Mouse (Mus musculus): ENCODE results near the gene Slc22a1. TPM values are rescaled to one million over a fixed set of nuclear protein-coding genes. Genes with fewer than 3 reads are reported as not detected.

Gene Slc22a1
- total RNA-seq, 1 experiment: 0.18 TPM

DNA sequence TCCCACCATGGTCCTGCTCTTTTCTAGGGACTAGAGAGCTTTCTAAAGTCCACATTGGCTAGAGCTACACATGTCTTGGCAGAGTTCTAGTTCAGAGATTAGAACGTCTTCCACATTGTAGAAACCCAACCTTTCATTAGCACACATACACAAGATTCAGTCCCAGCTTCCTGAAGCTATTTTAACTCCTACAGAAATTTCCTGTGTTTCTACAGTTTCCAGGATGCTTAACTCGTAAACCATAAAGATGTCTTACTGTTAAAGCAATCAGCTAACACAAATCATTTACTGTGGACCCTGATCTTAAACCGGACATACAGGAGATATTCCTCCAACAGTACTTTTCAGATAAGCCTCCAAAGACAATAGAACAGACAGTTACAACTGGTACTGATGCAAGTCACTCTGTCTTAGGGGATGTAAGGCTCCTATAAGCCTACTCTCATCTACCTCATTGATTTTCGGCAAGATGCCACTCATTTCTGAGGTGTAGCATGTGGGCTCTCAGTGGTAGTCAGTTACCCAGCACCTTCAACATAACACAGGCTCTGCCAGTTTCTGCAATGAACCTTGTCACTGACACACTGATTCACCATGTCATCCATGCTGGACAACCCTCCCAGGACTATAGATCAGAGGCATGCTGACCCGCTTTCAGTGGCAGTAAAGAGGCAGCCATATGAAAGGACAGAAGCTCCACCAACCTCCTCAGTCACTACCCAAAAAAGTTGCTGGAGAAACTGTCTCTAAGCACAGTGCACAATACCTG, 45.7 kb upstream of the Slc22a1 start:
- H3K4me3 ChIP-seq (ENCODE audit: insufficient read depth in 1 of 2, low read depth in 1 of 2, low read length in 2 of 2, poor library complexity in 1 of 2, severe bottlenecking in 1 of 2): no peak overlapping the region
- no peaks in the 10 kb centered on the region for H3K9me3 ChIP-seq (ENCODE audit: control insufficient read depth, insufficient read depth, low read depth, low read length)
- TF ChIP-seq ZNF384 (IDR thresholded peaks at IDR 0.05; ENCODE audit: low read depth, low read length) (no peak), HCFC1 (IDR thresholded peaks at IDR 0.05; ENCODE audit: borderline replicate concordance, insufficient read depth, low read length) (no peak), MAFK (IDR thresholded peaks at IDR 0.05; ENCODE audit: insufficient read depth, low read depth, low read length) (no peak), CHD2 (IDR thresholded peaks at IDR 0.05; ENCODE audit: low read depth, low read length) (no peak), ZC3H11A (IDR thresholded peaks at IDR 0.05; ENCODE audit: borderline replicate concordance, low read depth, low read length) (no peak)
- no peaks in the 10 kb centered on the region for H3K4me1 ChIP-seq (ENCODE audit: control insufficient read depth in 2 of 2, insufficient read depth in 2 of 2, low read length in 2 of 2, poor library complexity in 1 of 2)
- peaks cover 20% of the 10 kb centered on the region; the same call in 1 of the 2 replicates for H3K36me3 ChIP-seq (ENCODE audit: control insufficient read depth, insufficient read depth, low read length, poor library complexity, severe bottlenecking)
- DNase-seq (ENCODE audit: low read depth, low spot score): no peak
- in situ Hi-C loops (cut with MboI; ENCODE audit: low sequenced_read_pairs in 2 of 2, unreplicated experiment in 2 of 2): no loop called here
- H3K9ac ChIP-seq (ENCODE audit: insufficient read depth, low read depth, low read length, poor library complexity, severe bottlenecking): no peak overlapping the region
- H3K27ac ChIP-seq (ENCODE audit: insufficient read depth, low read depth, low read length, poor library complexity, severe bottlenecking): no peak overlapping the region

DNA sequence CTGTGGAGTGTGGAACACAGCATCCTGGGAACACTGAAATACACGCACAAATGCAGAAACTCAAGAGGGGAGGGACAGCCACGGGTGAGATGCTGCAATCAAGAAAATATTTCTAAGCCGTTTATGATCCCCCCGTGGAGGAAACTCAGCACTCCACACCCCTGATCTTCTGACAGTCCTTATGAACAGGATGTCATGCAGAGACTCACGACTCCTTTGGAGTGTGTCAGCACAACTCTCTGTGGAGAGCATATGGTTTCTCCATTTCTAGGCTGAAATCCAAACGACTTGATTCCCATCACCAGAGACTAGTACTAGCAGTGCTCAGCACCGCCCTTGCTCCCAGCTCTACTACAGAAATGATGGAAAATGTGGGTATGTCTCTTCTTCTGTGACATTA, 42.6 kb upstream of the Slc22a1 start:
- Histone ChIP-seq H3K9me3 (ENCODE audit: control insufficient read depth, insufficient read depth, low read depth, low read length) (no peaks in the 10 kb centered on the region), H3K27ac (ENCODE audit: insufficient read depth, low read depth, low read length, poor library complexity, severe bottlenecking) (no peak overlapping the region), H3K4me1 (ENCODE audit: control insufficient read depth in 2 of 2, insufficient read depth in 2 of 2, low read length in 2 of 2, poor library complexity in 1 of 2) (no peaks in the 10 kb centered on the region), H3K9ac (ENCODE audit: insufficient read depth, low read depth, low read length, poor library complexity, severe bottlenecking) (no peak overlapping the region), H3K4me3 (ENCODE audit: insufficient read depth in 1 of 2, low read depth in 1 of 2, low read length in 2 of 2, poor library complexity in 1 of 2, severe bottlenecking in 1 of 2) (no peak overlapping the region), H3K36me3 (ENCODE audit: control insufficient read depth, insufficient read depth, low read length, poor library complexity, severe bottlenecking) (peaks cover 34% of the 10 kb centered on the region)
- DNase-seq (ENCODE audit: low read depth, low spot score): no peak
- TF ChIP-seq MAFK (IDR thresholded peaks at IDR 0.05; ENCODE audit: insufficient read depth, low read depth, low read length) (no peak), ZC3H11A (IDR thresholded peaks at IDR 0.05; ENCODE audit: borderline replicate concordance, low read depth, low read length) (no peak), HCFC1 (IDR thresholded peaks at IDR 0.05; ENCODE audit: borderline replicate concordance, insufficient read depth, low read length) (no peak), ZNF384 (IDR thresholded peaks at IDR 0.05; ENCODE audit: low read depth, low read length) (no peak), CHD2 (IDR thresholded peaks at IDR 0.05; ENCODE audit: low read depth, low read length) (no peak)
- in situ Hi-C loops (cut with MboI; ENCODE audit: low sequenced_read_pairs in 2 of 2, unreplicated experiment in 2 of 2): no loop called here

DNA sequence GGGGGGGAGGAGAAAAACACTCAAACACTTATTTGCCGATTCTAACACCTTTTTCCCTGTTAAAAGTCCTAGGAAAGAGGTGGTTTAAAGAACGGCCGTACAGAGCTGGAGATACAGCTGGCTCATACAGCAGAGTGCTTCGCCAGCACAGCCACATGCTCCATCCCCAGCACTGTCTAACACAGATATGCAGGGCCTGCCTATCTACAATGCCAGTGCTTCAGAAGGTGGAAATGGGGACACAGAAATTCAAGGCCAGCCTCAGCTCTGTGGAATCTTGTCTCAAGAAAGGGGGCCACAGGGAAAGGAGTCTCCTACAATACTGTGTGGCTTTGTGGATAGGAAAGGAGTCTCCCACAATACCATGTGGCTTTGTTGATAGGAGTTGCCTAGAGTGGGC, 41.8 kb upstream of the Slc22a1 start:
- H3K27ac ChIP-seq (ENCODE audit: insufficient read depth, low read depth, low read length, poor library complexity, severe bottlenecking): no peak overlapping the region
- H3K4me1 ChIP-seq (ENCODE audit: control insufficient read depth in 2 of 2, insufficient read depth in 2 of 2, low read length in 2 of 2, poor library complexity in 1 of 2): no peaks in the 10 kb centered on the region
- no peak overlapping the region for H3K9ac ChIP-seq (ENCODE audit: insufficient read depth, low read depth, low read length, poor library complexity, severe bottlenecking)
- peaks cover 34% of the 10 kb centered on the region for H3K36me3 ChIP-seq (ENCODE audit: control insufficient read depth, insufficient read depth, low read length, poor library complexity, severe bottlenecking)
- DNase-seq (ENCODE audit: low read depth, low spot score): no peak
- in situ Hi-C loops (cut with MboI; ENCODE audit: low sequenced_read_pairs in 2 of 2, unreplicated experiment in 2 of 2): no loop called here
- no peak overlapping the region for H3K4me3 ChIP-seq (ENCODE audit: insufficient read depth in 1 of 2, low read depth in 1 of 2, low read length in 2 of 2, poor library complexity in 1 of 2, severe bottlenecking in 1 of 2)
- TF ChIP-seq CHD2 (IDR thresholded peaks at IDR 0.05; ENCODE audit: low read depth, low read length): no peak
- no peak for TF ChIP-seq HCFC1 (IDR thresholded peaks at IDR 0.05; ENCODE audit: borderline replicate concordance, insufficient read depth, low read length)
- TF ChIP-seq MAFK (IDR thresholded peaks at IDR 0.05; ENCODE audit: insufficient read depth, low read depth, low read length): no peak
- no peak for TF ChIP-seq ZC3H11A (IDR thresholded peaks at IDR 0.05; ENCODE audit: borderline replicate concordance, low read depth, low read length)
- no peak for TF ChIP-seq ZNF384 (IDR thresholded peaks at IDR 0.05; ENCODE audit: low read depth, low read length)
- no peaks in the 10 kb centered on the region for H3K9me3 ChIP-seq (ENCODE audit: control insufficient read depth, insufficient read depth, low read depth, low read length)

DNA sequence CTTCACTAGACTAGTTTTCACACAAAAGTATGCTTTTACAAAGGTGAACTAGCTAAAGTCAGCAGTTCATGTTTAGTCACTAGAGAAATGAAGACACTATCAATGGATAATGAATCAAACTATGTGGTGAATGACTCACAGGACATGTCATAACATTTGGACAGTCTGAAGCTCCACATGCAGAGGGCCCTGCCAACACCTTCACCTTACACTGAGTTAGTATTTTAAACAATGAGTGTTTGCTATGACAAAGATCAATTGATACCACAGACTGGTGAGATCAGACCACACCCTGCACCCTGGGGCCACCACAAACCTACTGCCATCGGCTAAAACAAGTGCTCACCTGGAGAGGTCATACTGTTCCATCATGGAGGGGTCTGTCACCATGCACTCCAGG, 39.4 kb upstream of the Slc22a1 start:
- peaks cover 39% of the 10 kb centered on the region for H3K36me3 ChIP-seq (ENCODE audit: control insufficient read depth, insufficient read depth, low read length, poor library complexity, severe bottlenecking)
- H3K27ac ChIP-seq (ENCODE audit: insufficient read depth, low read depth, low read length, poor library complexity, severe bottlenecking): no peak overlapping the region
- no peak overlapping the region for H3K4me3 ChIP-seq (ENCODE audit: insufficient read depth in 1 of 2, low read depth in 1 of 2, low read length in 2 of 2, poor library complexity in 1 of 2, severe bottlenecking in 1 of 2)
- H3K4me1 ChIP-seq (ENCODE audit: control insufficient read depth in 2 of 2, insufficient read depth in 2 of 2, low read length in 2 of 2, poor library complexity in 1 of 2): no peaks in the 10 kb centered on the region
- no peaks in the 10 kb centered on the region for H3K9me3 ChIP-seq (ENCODE audit: control insufficient read depth, insufficient read depth, low read depth, low read length)
- H3K9ac ChIP-seq (ENCODE audit: insufficient read depth, low read depth, low read length, poor library complexity, severe bottlenecking): no peak overlapping the region
- DNase-seq (ENCODE audit: low read depth, low spot score): no peak
- in situ Hi-C loops (cut with MboI; ENCODE audit: low sequenced_read_pairs in 2 of 2, unreplicated experiment in 2 of 2): no loop called here
- no peak for TF ChIP-seq MAFK (IDR thresholded peaks at IDR 0.05; ENCODE audit: insufficient read depth, low read depth, low read length)
